Mouse (Mus musculus) neural tube, embryonic 13.5 days (tissue): ENCODE results near the gene Olfr1082. TPM values are rescaled to one million over a fixed set of nuclear protein-coding genes. Genes with fewer than 3 reads are reported as not detected.
"Not testable (repeated sequence)": the region's sequence is repeated elsewhere in the genome, so short reads cannot be mapped to it uniquely, and the experiment has no call there.

Experiments used
- ATAC-seq: fragments of 200-750 bp; cut with Nextera tagmentation; 2 replicates; pipeline ENCODE4 v1.8.0; 2017; ENCODE audit warnings: low read depth, mild to moderate bottlenecking, moderate TSS enrichment, moderate library complexity
- H3K27ac ChIP-seq: fragments of 300-500 bp; sonication (generic); replicated peaks from 2 replicates; pipeline ENCODE4 v1.5.1; 2015; ENCODE audit warnings: moderate library complexity, mild to moderate bottlenecking, inconsistent platforms
- H3K27me3 ChIP-seq: fragments of 300-500 bp; sonication (generic); 2 replicates; pipeline ENCODE4 v1.6.1; 2015; ENCODE audit warnings: mild to moderate bottlenecking, inconsistent platforms
- H3K36me3 ChIP-seq: fragments of 300-500 bp; sonication (generic); 2 replicates; pipeline ENCODE4 v1.6.1; 2015; ENCODE audit warnings: mild to moderate bottlenecking, inconsistent platforms
- H3K4me1 ChIP-seq: fragments of 300-500 bp; sonication (generic); replicated peaks from 2 replicates; pipeline ENCODE4 v1.6.1; 2015; ENCODE audit warnings: inconsistent platforms
- H3K4me2 ChIP-seq: fragments of 300-500 bp; sonication (generic); 2 replicates; pipeline ENCODE4 v1.6.1; 2015; ENCODE audit warnings: inconsistent platforms, mild to moderate bottlenecking, moderate library complexity
- H3K4me3 ChIP-seq: fragments of 300-500 bp; sonication (generic); 2 replicates; pipeline ENCODE4 v1.5.1; 2015; ENCODE audit warnings: mild to moderate bottlenecking, inconsistent platforms
- H3K9ac ChIP-seq: fragments of 300-500 bp; sonication (generic); 2 replicates; pipeline ENCODE4 v1.6.1; 2015; ENCODE audit warnings: moderate library complexity, mild to moderate bottlenecking, inconsistent platforms
- H3K9me3 ChIP-seq: fragments of 300-500 bp; sonication (generic); 2 replicates; pipeline ENCODE4 v1.6.1; 2016; ENCODE audit warnings: inconsistent platforms
- WGBS: fragments of 180-500 bp; shearing (Covaris S2); methylation state at CpG from one replicate; pipeline ENCODE4 v1.1.7; 2015; 5-methylcytosine and 5-hydroxymethylcytosine counted together
- polyA plus RNA-seq: library from polyadenylated mRNA; unstranded; fragments of >200 nt; fragmentation: Nextera tagmentation; extraction: Ambion mirVana; gene quantifications from 2 replicates; pipeline ENCODE4 v1.2.1, GENCODE M21; 2015

Olfr1082 gene
- polyA plus RNA-seq, result not detected in 2 replicates

GRCm38 (mm10) chr2:86598866-86599265 lies at the start of gene Olfr1082:
TSS of gene Olfr1082 (minus strand) at chr2:86598966.
- H3K36me3 ChIP-seq, H3K4me1 ChIP-seq, H3K27ac ChIP-seq, H3K4me2 ChIP-seq, H3K9me3 ChIP-seq, H3K27me3 ChIP-seq, ATAC-seq, H3K4me3 ChIP-seq, H3K9ac ChIP-seq: not testable (repeated sequence)
- 67% methylated on average over 1 of the region's 1 CpGs for WGBS

GRCm38 (mm10) chr2:86639625-86640024 lies 40.9 kb upstream of the Olfr1082 start, which contains the start of gene Olfr1084:
TSS of gene Olfr1084 (minus strand) at chr2:86639725.
- H3K4me2 ChIP-seq, H3K36me3 ChIP-seq, H3K9me3 ChIP-seq, H3K9ac ChIP-seq, ATAC-seq, H3K27me3 ChIP-seq, H3K27ac ChIP-seq, H3K4me3 ChIP-seq, H3K4me1 ChIP-seq: not testable (repeated sequence)
- WGBS, result 89% methylated on average over 1 of the region's 1 CpGs

- not testable (repeated sequence) for H3K36me3 ChIP-seq, H3K27ac ChIP-seq, H3K4me1 ChIP-seq, ATAC-seq, H3K9me3 ChIP-seq, H3K4me3 ChIP-seq, H3K4me2 ChIP-seq, H3K27me3 ChIP-seq, H3K9ac ChIP-seq
Measured at GRCm38 (mm10) chr2:86558135-86558534, 40.6 kb downstream of the Olfr1082 start, which contains the start of gene Olfr1080. TSS of gene Olfr1080 (minus strand) at chr2:86558235.

Other genes with a start within 250 kb of the Olfr1082 start
- not detected in 2 replicates for gene Olfr1055, start 248.7 kb downstream of the Olfr1082 start, polyA plus RNA-seq
- gene Olfr1056, start 236.5 kb downstream of the Olfr1082 start, polyA plus RNA-seq, result not detected in 2 replicates
- gene Olfr1057, start 220.6 kb downstream of the Olfr1082 start, polyA plus RNA-seq, result not detected in 2 replicates
- gene Olfr1058, start 210.4 kb downstream of the Olfr1082 start, polyA plus RNA-seq, result not detected in 2 replicates
- not detected in 2 replicates for gene Olfr1061, start 184.9 kb downstream of the Olfr1082 start, polyA plus RNA-seq
- gene Olfr1062, start 172.2 kb downstream of the Olfr1082 start, polyA plus RNA-seq, result not detected in 2 replicates
- not detected in 2 replicates for gene Olfr1065, start 148.4 kb downstream of the Olfr1082 start, polyA plus RNA-seq
- gene Olfr1066, start 142.7 kb downstream of the Olfr1082 start, polyA plus RNA-seq, result not detected in 2 replicates
- gene Olfr228, start 111.6 kb downstream of the Olfr1082 start, polyA plus RNA-seq, result not detected in 2 replicates
- gene Olfr1076, start 90.5 kb downstream of the Olfr1082 start, polyA plus RNA-seq, result not detected in 2 replicates
- gene Olfr1079, start 56.5 kb downstream of the Olfr1082 start, polyA plus RNA-seq, result not detected in 2 replicates
- gene Olfr1080, start 40.7 kb downstream of the Olfr1082 start, polyA plus RNA-seq, result not detected in 2 replicates
- gene Olfr1084, start 40.8 kb upstream of the Olfr1082 start, polyA plus RNA-seq, result not detected in 2 replicates
- gene Olfr1085, start 63.1 kb upstream of the Olfr1082 start, polyA plus RNA-seq, result not detected in 2 replicates
- gene Olfr1086, start 81.1 kb upstream of the Olfr1082 start, polyA plus RNA-seq, result not detected in 2 replicates
- not detected in 2 replicates for gene Olfr1087, start 99.4 kb upstream of the Olfr1082 start, polyA plus RNA-seq
- gene Olfr1089, start 134.7 kb upstream of the Olfr1082 start, polyA plus RNA-seq, result not detected in 2 replicates
- not detected in 2 replicates for gene Olfr1090, start 160.0 kb upstream of the Olfr1082 start, polyA plus RNA-seq
- gene Olfr1093, start 183.5 kb upstream of the Olfr1082 start, polyA plus RNA-seq, result not detected in 2 replicates
- gene Olfr141, start 211.1 kb upstream of the Olfr1082 start, polyA plus RNA-seq, result not detected in 2 replicates
- not detected in 2 replicates for gene Olfr1094, start 225.7 kb upstream of the Olfr1082 start, polyA plus RNA-seq